Mouse (Mus musculus): ENCODE data around the gene Tmc3.

Gene Tmc3

DNA sequence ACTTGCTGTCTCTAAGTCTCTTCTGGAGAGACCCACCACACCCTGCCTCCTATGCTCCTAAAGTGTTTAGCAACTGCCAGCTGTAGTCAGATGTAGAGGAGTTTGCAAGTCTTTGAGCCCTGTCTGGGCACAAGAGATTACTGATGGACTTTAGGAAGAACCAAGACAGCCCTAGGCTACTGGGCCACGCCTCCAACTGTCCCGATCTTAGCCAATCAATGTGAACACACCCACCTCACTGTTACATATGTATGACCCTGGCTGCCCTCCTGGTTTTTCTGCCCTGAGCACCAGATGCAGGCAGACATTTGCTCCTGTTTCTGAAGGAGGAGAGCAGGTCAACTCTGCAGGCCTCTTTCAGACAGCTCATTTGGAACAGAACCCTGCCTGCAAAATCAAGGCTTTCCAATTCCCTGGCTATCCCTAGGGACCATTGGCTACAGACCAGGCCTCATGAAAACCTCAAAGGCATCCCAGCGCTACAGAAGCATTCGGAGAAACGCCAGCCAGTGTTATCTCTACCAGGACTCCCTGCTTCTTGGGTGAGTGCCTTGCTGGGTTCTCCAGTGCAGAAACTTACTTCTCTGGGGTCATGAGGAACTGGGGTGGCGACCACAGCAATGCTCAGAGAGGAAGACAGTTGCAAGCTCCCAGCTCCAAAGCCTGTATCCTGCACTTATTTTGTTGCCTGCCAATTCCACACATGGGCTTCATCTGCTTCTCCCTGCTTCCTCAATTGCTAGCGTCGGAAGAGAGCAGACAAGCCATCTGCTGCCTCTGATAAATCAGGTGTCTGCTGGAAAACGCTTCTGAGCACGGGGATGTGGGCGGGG, at the start of gene Tmc3:
TSS of gene Tmc3 (plus strand) at position 289 of the 833 bp plus-strand sequence.
- DNase-seq (ENCODE audit: low read depth), result peak; percentile 3

DNA sequence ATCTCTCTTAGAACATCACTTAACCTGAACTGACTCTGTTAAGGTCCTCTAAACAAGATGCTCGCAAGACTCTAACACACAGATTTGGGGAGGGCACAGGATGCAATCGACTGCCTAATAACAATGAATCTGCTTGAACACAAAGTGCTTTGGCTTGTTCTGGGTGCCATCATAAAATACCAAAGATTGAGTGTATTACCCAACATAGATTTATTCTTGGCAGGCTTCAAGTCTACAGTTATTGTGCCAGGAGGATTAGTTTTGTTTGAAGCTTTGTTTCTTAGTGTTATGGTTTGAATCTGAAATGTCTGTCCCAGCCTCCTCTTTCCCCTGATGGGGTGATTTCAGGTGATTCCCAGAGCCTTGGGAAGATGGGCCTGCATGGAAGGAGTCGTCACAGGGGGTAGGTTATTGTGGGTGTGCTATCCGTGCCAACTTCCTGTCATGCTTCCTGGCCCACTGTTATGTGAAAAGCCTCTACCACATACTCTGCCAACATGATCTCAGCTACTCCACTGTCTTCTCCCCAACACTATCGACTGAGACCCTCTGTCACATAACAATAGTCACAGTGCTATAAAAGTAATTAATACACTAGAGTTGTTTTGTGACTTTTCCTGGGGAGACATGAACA, 43.1 kb upstream of the Tmc3 start:
- no peak for DNase-seq (ENCODE audit: low read depth)

DNA sequence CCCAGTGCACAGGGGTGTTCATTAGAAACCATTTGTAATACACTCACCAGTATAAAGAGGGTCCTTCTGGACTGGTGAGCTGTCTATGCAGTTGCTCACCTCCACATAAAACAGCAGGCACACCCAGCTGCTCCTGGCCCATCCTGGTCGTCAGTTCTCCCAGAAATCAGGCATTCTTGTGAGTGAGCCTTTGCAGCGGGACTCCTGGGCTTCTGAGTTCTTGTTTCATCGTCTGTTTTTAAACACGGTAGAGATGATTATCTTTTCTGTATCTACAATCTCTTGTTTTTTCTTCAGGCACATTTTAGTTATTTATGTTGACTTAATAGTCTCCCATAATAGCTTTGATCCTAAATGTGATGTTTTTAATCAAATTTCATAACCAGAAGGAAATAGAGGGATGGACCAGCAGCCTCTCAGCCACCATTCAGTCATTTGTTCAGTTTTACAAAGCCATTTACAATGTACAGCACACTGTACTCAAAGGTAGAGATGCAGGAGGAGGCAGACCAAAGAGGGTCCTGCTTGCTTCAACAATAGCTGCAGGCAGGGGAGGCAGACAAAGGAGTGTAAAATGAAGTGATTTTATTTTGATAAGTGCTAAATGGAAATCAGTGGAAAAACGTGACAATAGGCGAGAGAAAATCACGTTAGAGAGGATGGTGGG, 35.9 kb upstream of the Tmc3 start:
- DNase-seq (ENCODE audit: low read depth), result no peak

DNA sequence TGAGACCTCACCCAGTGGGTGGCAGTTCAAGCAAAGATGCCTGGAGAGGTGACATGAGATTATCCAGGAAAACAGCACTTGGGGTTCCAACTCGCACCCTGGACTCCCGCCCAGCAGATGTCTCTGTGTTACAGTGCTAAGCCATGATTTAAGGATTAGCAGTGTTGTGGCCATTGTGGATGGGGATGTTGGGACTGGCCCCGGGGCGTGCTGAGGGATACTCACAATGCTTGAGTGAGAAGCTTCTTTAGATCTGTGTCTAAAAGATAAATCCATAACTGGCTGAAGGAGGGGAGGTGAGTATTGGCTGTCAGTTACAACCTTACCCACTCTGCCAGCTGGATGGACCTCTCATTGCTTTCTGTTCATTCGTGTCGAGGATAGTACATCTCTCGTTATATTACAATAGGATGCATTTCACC, 35.4 kb upstream of the Tmc3 start:
- no peak for DNase-seq (ENCODE audit: low read depth)

DNA sequence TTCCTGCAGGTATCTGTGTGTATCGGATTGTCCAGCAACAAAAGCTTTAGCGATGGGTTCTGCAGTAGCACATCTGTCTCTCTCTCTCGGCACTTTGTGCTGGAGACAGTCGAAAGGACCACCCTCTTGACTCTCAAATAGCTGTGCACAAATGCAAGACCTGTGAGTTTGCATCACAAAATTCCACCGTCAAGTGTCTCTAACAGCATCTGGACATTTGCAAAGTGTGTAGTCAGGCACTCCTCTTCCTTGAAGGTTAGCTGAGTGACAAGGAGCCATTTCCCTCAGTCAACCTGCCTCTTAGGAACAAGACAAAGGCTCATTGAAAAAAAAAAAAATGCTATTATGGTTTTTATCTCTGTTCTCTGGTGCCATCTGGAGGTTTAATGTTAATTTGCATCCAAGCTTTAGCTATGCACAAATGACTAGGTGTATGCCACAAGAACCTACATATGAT, 34.7 kb upstream of the Tmc3 start:
- no peak for DNase-seq (ENCODE audit: low read depth)

DNA sequence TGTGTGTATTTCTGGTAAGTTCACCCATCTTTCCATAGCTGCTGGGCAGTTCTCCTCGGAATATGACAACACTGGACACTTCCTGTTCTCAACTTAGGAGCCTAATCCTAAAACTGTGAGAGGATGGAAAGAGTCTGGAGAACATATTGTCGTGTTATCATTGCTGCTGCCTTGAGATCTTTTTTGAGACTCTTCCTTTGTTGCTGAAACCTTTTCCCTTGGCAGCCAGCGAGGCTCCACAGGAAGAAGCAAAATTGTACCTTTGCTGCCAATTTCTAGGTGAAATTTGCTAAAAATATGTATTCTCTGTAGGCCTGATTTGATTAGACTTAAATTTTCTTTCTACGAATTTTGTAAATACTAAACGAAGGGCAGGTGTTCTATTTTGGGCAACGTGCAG, 30.2 kb upstream of the Tmc3 start:
- no peak for DNase-seq (ENCODE audit: low read depth)

DNA sequence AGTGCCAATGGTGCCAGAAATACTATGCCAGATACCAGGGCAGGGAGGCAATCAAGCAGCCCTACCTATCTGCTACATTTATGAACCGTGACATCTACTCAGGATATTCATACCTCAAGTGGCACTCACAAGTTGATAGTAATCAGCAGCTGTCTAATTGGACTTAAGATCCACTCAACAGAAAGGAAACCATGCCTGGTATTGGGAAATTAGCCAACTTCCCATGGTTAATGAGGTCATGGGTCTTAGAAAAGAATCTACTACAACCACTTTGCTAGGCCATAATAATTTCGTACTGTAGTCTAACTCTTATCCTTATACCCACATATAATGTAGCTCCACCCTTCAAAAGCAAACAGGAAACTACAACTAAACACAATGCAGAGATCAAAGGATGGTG, 28.2 kb upstream of the Tmc3 start:
- no peak for DNase-seq (ENCODE audit: low read depth)

DNA sequence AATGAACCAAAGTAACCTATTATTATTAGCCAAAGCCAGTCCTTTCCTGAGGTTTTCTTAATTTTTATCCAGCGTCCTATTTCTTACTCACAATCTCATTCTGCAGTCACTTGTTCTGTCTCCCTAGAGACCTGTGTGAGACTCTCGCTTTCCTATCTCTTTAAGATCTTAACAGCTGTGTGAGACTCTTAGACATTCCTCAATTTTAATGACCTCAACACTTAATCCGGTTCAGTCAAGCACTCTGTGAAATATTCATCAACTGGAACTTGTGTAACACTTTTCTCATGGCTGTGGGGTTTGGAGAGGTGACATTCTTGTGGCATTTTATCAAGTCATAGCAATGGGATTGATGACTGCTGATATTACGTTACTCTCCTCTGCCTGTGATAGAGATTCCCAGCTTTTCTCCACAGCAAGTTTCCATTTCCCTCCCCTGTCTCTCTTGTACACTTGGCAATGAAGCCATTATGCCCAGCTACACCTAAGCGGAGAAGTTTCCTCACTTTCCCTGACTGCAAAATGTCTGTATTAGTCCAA, 25.9 kb upstream of the Tmc3 start:
- no peak for DNase-seq (ENCODE audit: low read depth)

DNA sequence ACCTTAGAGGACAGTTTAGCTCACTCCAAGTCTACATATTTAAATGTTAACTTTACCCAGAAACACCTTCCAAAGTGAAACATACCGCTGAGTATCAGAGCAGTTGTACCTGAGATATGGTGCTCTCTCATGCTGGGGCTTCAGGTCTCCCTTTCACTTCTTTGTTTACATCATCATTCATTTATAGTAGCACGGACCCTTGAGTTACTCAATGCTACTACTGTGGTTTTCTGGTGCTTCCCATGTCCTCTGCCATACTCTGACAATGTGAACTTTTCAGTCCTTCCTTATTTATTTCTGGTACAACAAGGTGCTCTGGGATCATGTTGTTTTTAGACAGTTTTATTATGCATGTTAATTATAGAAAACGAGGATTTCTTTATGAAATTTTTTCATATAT, 25.2 kb upstream of the Tmc3 start:
- no peak for DNase-seq (ENCODE audit: low read depth)

DNA sequence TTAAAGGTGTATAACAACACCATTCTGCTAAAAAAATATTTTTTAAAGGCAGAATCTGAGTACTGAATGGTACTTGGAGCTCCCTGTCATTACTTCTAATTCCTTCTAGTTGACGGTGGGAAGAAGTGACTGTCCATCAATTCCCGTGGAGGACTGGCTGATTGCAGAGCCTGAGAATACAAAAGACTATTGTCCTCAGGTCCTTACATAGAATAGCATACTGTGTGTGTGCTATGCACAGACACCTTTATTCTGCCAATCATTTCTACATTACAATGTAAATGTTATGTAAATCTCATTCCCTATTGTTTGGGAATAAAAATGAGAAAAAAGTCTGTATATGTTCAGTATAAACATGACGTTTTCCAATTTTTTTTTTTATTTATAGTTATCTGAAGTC, 22.9 kb upstream of the Tmc3 start:
- DNase-seq (ENCODE audit: low read depth), result no peak

DNA sequence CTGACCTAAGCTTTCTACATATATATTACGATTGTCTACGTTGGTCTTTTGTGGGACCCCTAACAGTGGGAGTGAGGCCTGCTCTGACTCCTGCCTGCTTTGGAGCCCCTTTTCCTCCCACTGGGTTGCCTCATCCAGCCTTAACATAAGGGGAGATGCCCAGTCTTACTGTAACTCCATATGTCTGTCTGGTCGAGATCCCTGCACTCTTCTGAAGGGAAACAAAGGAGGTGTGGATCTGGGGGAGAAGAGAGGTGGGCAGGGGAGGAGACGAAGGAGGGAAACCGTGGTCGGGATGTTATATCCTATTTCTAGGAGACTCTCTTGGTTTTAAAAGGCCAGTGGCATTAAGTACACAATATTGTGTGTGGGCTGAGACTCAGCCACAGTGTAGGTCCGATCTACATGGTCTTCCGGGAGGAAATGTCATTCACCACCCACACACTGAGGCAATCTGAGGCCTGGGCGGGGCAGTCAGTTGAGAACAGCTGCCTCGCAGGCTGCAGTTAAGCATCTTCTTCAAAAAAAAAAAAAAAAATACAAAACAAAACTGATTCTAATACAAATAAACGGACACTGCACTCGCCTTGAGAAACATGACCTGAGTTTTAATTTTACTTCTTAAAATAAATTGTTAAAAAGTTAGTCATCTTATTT, 20.0 kb upstream of the Tmc3 start:
- DNase-seq (ENCODE audit: low read depth), result no peak

DNA sequence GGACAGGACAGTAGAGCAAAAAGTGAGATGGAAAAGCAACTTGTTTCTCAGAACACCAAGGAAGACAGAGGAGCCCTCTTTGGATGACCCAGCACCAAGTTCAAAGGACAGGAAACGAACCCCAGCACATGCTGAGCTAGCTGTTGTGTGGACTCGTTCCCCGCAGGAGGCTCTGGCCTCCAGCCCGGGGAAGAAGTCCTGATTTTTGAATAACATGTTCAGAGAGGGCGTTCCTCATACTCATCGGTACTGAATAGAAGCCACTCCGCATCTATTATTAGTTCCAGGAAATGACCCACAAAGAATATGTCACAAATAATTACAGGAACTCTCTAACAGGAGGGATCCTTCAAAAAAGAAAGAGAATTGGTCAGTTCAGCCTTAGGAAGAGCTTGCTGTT, 18.8 kb upstream of the Tmc3 start:
- no peak for DNase-seq (ENCODE audit: low read depth)

DNA sequence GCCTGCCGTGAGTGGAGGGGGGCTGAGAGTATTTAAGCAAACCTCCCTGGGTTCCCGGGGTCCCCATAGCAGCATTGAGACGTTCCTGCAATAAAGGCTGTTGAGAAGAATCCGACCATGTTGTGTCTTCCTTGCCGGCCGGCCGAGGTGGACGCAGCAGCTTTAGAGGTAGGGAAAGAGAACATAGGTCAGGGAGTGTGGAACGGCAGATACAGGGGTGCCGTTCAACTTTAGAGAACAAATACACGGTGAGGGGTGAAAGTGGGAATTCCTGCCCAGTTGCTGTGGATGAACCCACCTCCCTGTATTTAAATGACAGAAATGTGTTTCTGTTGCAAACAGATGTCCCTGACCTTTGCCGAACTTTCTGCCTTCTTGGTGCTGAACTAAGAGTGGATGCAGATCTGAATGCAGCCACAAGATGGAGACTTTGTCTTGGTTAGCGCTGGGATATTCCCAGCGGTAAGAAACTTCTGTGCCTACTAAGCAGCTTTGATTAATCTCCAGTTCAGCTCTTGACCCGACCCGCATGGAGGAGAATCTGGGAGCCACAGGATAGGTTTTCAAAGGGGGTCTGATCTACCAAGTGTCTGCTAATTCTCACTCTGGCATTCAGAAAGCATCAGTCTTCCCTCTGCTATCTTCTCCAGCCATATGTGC, 16.8 kb upstream of the Tmc3 start:
- DNase-seq (ENCODE audit: low read depth), result no peak

DNA sequence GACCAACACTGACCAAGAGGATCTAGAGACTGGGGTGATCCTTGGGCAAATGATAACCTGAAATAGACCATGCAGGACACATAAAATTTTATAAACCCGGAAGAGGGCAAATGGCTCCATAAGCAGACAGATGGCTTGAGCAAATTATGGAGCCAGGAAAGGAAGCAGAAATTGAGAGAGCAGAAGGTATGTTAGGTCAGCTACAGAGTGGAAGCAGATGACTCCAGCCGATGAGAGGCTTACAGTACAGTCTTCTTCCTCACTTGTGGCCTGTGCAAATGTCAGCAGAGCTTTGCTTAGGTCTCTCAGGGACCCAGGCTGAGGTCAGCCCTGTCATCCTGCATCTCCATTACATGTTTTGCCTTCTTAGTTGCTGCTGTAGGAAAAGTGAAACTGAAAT, 15.9 kb upstream of the Tmc3 start:
- no peak for DNase-seq (ENCODE audit: low read depth)

DNA sequence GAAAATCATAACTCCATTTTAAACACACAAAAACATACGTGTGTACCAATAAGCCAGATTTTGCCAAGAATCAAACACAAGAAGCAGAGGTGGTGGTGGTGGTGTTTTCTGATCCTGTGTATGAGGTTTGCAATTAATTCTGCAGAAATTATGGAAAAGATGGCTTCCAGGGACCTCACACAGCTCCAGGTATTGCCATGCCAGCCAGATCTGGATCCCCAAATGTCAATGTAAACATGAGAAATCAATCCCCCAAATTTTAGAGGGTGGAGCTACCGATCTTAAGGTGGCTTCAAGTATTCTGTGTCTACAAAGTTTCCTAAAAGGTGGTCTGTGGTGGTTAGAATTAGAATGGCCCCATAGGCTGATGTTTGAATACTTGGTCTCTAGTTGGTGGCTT, 15.3 kb upstream of the Tmc3 start:
- no peak for DNase-seq (ENCODE audit: low read depth)

DNA sequence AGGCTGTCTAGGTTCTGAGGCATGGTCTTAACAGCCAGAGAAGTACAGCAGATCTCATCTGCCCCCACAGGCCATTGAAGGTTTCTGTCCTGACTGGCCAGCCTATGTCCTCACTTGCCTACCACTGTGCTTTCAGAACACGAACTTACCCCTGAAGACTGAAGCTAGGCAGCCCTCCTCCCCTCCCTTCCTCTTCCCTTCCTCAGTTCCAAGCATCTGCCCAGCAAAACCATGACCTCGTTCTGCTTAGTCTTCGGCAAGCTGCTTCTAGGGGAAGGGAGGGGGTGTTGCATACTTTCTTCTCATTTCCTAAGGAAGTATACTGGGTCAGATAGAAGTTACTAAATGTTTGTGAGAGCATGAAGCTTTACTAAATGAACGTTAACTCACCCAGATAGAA, 13.7 kb upstream of the Tmc3 start:
- no peak for DNase-seq (ENCODE audit: low read depth)

DNA sequence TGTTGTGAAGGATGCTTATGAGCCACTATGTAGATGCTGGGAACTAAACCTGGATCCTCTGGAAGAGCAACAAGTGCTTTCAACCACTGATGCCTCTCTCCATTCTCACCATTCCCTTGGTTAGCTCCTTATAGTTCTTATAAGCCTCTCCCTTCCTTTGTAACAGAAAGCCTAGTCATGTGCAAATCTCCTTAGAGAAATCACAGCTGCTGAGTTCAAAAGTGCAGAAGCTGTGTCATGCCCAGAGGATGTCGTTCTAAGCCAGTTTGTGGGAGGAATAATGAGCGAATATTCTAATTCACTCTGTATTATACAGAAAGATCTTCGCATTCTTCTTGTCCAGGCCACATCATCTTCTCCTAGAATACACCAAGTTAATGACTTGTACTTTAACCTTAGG, 12.8 kb upstream of the Tmc3 start:
- DNase-seq (ENCODE audit: low read depth), result no peak

DNA sequence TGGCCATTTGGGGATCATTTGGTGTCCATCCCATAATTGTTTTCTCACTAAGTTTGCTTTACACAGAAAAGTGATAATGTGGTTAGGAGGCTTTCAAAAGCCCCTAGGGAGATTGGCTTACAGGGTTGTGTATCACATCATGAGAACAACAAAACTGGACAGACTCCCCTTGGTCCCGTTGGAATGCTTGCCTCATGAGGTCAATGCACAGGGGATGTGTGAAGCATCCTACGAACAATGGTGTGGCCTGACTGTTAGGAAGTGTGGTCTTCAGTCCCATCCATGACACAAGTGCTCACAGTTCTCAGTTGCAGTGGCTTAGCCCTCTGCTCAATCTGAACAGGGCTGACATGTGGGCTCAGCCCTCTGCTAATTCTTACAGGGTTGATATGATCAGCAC, 12.3 kb upstream of the Tmc3 start:
- DNase-seq (ENCODE audit: low read depth), result no peak

DNA sequence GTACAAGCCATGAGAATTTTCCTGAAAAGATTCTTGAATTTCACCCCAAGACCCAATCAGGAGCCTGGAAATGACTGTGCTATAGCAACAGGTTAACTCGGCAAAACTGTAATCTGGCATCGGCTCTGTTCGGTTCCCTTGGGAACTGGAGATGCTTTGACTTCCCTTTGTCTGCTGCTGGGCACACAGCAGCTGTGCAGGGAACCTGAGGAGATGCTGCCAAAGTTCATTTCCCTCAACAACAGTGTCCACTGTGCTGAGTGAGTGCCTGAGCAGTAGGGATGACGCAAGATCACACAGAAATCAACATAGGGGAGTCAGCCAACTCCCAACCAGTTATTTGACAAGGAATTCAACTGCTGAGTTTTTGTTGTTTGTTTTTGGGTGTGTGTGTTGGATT, 3.8 kb upstream of the Tmc3 start:
- DNase-seq (ENCODE audit: low read depth), result no peak

DNA sequence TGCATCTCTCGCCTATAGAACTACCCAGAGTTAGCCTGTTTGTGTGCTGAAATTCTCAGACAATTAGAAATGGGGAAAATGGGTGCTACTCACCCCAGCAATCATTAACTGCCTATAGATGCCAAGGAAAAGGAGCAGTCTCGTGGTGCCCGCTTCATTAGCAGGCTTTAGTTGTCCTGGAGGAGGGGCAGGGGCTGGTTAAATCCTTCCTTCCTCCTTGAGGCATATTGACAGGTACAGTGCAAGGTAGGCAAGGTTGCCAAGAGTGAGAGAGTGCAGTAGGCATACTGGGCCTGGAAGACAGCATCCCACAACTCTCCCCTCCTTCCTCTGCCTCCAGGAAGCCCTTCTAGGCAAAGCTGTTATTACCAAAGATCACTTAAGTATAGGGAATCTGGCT, 9.3 kb downstream of the Tmc3 start:
- no peak for DNase-seq (ENCODE audit: low read depth)

DNA sequence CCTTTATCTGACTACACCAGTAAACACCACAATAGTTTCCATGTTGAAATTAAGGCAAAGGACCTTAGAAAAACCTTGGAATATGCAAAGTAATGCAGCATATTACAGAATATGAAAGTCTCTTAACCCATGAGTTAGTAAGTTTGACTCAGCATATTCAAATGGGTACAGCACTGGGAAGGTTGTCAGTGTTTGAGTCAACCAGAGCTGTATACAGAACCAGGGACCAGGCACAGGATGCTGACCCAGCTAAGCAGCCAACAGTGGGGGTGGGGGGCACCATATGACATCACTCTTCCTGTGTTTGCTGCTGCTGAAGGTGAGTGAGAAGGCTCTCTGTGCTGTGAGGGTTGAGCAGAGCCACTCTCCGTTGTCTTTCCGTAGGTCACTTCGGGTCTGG, 12.3 kb downstream of the Tmc3 start:
- no peak for DNase-seq (ENCODE audit: low read depth)
